Mouse (Mus musculus) heart, embryonic 10.5 days (tissue): ENCODE results near the gene Cdc26. TPM values are rescaled to one million over a fixed set of nuclear protein-coding genes. Genes with fewer than 3 reads are reported as not detected.

ENCODE experiments used
- DNase-seq: peaks from one replicate; pipeline ENCODE4 v3.0.0-alpha.2; 2017; ENCODE audit warnings: low spot score
- H3K27ac ChIP-seq: fragments of 300-500 bp; sonication (generic); 2 replicates; pipeline ENCODE4 v1.5.1; 2016; ENCODE audit warnings: mild to moderate bottlenecking
- H3K27me3 ChIP-seq: fragments of 300-500 bp; sonication (generic); 2 replicates; pipeline ENCODE4 v1.6.1; 2016; ENCODE audit warnings: mild to moderate bottlenecking; ENCODE audit not compliant: poor library complexity, insufficient read depth, severe bottlenecking
- H3K36me3 ChIP-seq: fragments of 300-500 bp; sonication (generic); 2 replicates; pipeline ENCODE4 v1.6.1; 2016; ENCODE audit warnings: mild to moderate bottlenecking, moderate library complexity
- H3K4me1 ChIP-seq: fragments of 300-500 bp; sonication (generic); 2 replicates; pipeline ENCODE4 v1.6.1; 2016; ENCODE audit warnings: mild to moderate bottlenecking
- H3K4me3 ChIP-seq: fragments of 300-500 bp; sonication (generic); 2 replicates; pipeline ENCODE4 v1.5.1; 2016; ENCODE audit warnings: mild to moderate bottlenecking, moderate library complexity
- H3K9me3 ChIP-seq: fragments of 300-500 bp; sonication (generic); 2 replicates; pipeline ENCODE4 v1.6.1; 2016; ENCODE audit warnings: mild to moderate bottlenecking, moderate library complexity
- WGBS: fragments of 180-500 bp; shearing (Covaris S2); methylation state at CpG from one replicate; pipeline ENCODE4 v1.1.7; 2016; 5-methylcytosine and 5-hydroxymethylcytosine counted together
- polyA plus RNA-seq: library from polyadenylated mRNA; unstranded; fragments of >200 nt; fragmentation: Nextera tagmentation; extraction: Ambion mirVana; gene quantifications from 2 replicates; pipeline ENCODE4 v1.2.1, GENCODE M21; 2016

Gene Cdc26
- polyA plus RNA-seq, 1 experiment from 2014 or later = 125 TPM

DNA sequence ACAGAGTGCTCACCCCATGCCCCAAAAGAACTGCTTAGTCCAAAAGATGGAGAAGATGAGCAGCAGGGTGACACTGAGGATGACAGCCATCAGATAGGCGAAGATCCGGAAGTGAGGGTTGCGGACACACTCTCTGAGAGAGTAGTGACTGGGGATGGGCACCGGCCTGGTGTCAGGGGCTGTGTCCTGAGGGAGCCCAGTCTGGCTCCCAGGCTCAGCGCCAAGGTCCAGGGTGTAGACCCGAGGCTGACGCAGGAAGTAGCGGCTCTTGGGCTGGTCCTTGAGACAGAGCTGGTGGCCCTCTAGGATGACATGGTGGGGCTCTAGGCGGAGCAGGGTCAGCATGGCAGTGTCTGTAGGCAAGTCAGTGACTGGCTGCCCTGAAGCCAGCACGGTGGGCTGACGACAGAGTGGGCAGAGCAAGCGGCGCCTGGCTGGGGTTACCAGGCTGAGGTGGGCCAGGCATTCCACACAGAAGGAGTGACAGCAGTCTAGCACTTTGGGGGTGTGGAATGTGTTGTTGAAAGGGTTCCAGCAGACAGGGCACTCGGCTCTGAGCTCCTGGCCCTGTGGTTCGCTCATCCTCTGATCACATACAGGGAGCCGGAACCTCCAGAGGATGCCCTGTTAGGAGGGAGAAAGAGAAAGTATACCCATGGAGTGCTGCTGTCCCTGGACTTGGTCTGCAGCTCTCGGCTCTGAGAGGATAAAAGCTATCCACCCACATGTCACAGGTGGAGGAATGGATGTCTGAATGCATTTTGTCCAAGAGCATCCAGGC, 19.7 kb upstream of the Cdc26 start:
- H3K4me1 ChIP-seq = peaks cover 12% of the 10 kb centered on the region
- peak; percentile 75 for DNase-seq
- no peak overlapping the region for H3K27ac ChIP-seq
- peaks cover 8% of the 10 kb centered on the region; the same call in 1 of the 2 replicates for H3K27me3 ChIP-seq
- WGBS = 60% methylated on average over 17 of the region's 17 CpGs
- H3K36me3 ChIP-seq = peaks cover 27% of the 10 kb centered on the region
- H3K9me3 ChIP-seq = no peaks in the 10 kb centered on the region
- H3K4me3 ChIP-seq = no peak overlapping the region

DNA sequence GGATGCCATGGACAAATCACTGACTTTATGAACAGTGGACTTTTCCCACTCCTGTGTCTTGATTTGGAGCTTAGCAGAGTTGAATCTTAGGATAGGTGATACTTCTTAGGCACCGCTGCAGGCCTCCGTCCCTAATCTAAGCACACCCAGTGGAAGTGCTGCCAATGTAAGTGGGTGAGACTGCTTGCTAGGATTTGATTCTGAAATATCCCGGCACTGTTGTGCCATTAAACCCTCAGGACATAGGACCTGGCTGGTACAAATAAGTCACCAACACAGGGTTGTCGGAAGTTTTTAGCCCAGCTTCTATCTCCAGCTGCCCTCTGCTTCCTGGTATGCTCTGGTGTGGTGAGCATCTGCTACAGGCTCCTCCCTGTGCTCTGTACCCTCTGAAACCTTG, 17.4 kb upstream of the Cdc26 start:
- peaks cover 12% of the 10 kb centered on the region for H3K4me1 ChIP-seq
- no peak for DNase-seq
- peaks cover 50% of the 10 kb centered on the region for H3K36me3 ChIP-seq
- peaks cover 8% of the 10 kb centered on the region; the same call in 1 of the 2 replicates for H3K27me3 ChIP-seq
- H3K27ac ChIP-seq = no peak overlapping the region
- no peak overlapping the region for H3K4me3 ChIP-seq
- H3K9me3 ChIP-seq = no peaks in the 10 kb centered on the region
- WGBS = 84% methylated on average over 4 of the region's 4 CpGs

DNA sequence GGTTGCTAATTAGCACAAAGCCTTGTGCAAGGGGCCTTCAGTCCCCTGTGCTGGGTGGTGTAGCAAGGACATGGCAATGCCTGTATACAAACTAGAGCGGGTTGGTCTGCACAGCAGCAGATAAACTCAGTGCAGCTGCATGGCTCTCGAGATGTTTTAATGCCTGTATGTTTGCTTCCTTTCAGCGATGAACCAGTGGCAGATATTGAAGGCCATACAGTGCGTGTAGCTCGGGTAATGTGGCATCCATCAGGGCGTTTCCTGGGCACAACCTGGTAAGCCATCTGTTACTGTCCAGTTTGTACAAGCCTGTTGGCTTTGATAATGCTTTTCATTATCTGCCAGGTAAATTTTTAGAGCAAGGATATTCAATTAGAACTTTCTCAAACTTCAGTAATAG, 10.6 kb upstream of the Cdc26 start:
- H3K27ac ChIP-seq = no peak overlapping the region
- no peak for DNase-seq
- no peaks in the 10 kb centered on the region for H3K9me3 ChIP-seq
- H3K4me1 ChIP-seq = no peaks in the 10 kb centered on the region
- H3K36me3 ChIP-seq = peaks cover 100% of the 10 kb centered on the region
- no peaks in the 10 kb centered on the region for H3K27me3 ChIP-seq
- 94% methylated on average over 6 of the region's 6 CpGs for WGBS
- no peak overlapping the region for H3K4me3 ChIP-seq

DNA sequence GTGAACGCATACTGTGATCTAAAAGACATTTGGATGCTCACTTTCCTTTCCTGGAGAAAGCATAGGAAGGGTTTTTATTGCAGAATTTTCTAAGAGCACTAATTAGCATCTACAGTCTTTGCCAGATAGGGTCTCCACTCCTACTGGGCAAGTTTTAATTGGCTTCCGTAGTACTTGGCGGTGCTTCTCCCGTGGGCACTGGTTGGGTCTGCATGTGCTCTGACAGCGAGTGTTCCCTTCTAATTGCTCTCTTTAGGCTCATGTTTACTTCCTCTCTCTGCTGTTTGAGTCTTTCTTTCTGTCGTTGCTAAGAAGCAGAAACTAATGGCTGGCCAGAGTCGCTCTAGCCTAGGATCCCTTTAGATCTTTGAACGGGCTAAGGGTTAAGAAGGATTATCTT, 10.0 kb upstream of the Cdc26 start:
- no peaks in the 10 kb centered on the region for H3K4me1 ChIP-seq
- no peak overlapping the region for H3K4me3 ChIP-seq
- H3K27ac ChIP-seq = no peak overlapping the region
- H3K36me3 ChIP-seq = peaks cover 99% of the 10 kb centered on the region
- no peak for DNase-seq
- no peaks in the 10 kb centered on the region for H3K9me3 ChIP-seq
- no peaks in the 10 kb centered on the region for H3K27me3 ChIP-seq
- WGBS = 94% methylated on average over 8 of the region's 8 CpGs

DNA sequence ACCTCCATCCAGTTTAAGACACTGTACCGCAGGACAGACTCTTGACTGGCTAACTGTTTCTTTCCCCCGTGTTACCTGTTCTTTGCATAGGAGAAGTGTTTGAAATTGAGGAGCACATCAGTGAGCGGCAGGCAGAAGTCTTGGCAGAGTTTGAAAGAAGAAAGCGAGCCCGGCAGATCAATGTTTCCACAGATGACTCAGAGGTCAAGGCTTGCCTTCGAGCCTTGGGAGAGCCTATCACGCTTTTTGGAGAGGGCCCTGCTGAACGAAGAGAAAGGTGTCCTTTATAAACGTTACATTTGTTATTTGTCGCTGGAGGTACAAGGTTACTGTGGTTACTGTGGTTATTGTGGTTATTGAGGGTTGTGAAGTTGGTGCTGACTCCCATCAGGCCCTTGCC, 3.2 kb upstream of the Cdc26 start:
- 93% methylated on average over 10 of the region's 10 CpGs for WGBS
- Histone ChIP-seq H3K4me3 (no peak overlapping the region), H3K4me1 (peaks cover 7% of the 10 kb centered on the region), H3K27ac (no peak overlapping the region), H3K36me3 (peaks cover 58% of the 10 kb centered on the region), H3K27me3 (no peaks in the 10 kb centered on the region), H3K9me3 (no peaks in the 10 kb centered on the region)
- no peak for DNase-seq

DNA sequence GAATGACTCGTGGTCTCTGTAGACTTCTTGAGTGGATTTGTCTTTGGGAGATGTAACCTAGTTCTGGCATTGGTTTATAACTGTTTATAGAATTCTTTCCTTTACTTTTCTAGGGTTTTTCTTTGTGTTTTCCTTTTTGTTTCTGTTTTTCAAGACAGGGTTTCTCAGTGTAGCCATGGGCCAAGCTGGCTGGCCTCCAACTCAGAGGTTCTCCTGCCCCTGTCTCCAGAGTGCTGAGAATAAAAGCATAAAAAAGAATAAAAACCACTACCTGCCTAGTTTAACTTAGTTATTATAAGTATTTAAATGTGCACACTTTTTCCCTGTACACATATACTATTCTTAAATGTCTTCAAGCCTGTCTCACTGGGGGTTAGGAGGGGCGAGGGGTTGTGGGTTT, 1.9 kb upstream of the Cdc26 start:
- no peak for DNase-seq
- no peaks in the 10 kb centered on the region for H3K9me3 ChIP-seq
- peaks cover 46% of the 10 kb centered on the region for H3K36me3 ChIP-seq
- WGBS = 92% methylated on average over 2 of the region's 2 CpGs
- no peak overlapping the region for H3K27ac ChIP-seq
- H3K4me3 ChIP-seq = no peak overlapping the region; the same call in 1 of the 2 replicates
- H3K4me1 ChIP-seq = peaks cover 12% of the 10 kb centered on the region
- H3K27me3 ChIP-seq = no peaks in the 10 kb centered on the region

DNA sequence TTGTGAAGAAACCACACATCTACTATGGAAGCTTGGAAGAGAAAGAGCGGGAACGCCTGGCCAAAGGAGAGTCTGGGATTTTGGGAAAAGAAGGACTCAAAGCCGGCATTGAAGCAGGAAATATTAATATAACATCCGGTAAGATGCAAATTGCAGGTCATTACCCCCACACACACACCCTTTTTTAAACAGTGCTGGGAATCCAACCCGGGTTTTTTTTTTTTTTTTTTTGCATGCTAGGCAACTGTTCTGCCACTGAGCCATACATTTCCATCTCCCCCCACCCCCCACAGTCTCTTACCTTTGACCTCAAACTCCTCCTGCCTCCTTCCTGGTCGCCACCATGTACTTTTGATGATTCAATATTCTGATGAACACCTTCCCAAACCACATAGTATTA, 1.2 kb upstream of the Cdc26 start:
- 47% methylated on average over 6 of the region's 6 CpGs for WGBS
- Histone ChIP-seq H3K27ac (peak overlapping the region; percentile 92), H3K27me3 (no peaks in the 10 kb centered on the region), H3K36me3 (peaks cover 42% of the 10 kb centered on the region), H3K4me3 (peak overlapping the region; percentile 75), H3K9me3 (no peaks in the 10 kb centered on the region), H3K4me1 (peaks cover 12% of the 10 kb centered on the region)
- no peak for DNase-seq

DNA sequence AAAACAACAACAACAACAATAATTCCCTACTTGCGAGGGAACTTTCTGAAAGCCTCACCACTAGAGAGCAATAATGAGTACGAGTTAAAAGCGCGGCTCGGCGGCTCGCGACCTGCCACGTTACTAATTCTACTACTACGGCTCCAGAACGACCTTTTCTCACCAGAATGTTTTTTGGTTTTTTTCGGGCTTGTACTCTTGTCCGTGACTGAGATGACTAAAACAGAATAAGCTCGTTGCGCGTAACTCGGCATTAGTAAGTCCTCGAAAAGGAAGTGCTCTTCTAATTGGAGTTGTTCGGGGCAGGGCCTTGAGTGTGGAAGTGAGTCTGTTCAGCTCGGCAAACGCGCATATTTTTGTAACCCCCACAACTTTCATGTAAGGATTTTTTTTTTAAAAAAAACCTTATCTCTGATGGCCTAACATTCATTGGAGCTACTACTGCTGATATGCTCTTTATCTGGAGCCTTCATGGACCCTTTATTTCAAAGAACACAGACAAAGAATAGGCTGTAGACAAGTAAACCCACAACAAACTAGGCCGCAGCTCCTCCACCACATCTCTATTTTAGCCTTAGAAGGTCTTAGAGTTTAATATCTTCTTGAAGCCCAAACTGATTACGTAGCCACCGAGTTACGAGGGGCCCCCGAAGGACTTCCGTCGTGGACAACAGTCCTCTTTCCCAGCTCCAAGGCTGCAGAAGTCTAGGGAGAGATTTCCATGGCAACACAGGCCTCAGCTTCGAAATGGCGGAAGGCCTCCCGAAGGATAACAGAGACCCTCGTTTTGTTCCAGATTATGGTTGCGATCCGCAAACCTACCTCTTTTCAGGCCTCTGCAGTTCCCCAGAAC, 486 bp downstream of the Cdc26 start:
- WGBS = under 1% methylated on average over 35 of the region's 35 CpGs

DNA sequence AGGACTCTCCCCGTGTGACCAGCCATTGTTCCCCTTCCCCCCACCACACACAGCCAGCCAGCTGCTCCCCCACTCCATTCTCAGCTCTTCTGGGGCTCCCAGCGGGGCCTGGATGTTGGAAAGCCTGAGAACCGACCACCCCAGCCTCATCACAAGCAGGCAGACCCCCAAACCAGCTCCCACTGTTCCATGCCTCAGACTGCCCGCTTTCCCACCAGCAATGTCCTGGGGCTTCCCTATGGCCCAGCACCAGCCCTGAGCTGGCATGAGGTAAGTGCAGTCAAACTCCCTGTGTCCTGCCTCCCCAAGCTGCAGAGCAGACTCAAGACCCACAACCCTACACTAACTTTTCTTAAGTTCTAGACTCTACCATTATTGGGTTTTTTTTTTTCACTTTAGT, 2.3 kb downstream of the Cdc26 start:
- 79% methylated on average over 4 of the region's 4 CpGs for WGBS
- no peaks in the 10 kb centered on the region for H3K9me3 ChIP-seq
- no peaks in the 10 kb centered on the region for H3K27me3 ChIP-seq
- no peak for DNase-seq
- peaks cover 34% of the 10 kb centered on the region for H3K36me3 ChIP-seq
- H3K4me1 ChIP-seq = peaks cover 12% of the 10 kb centered on the region
- H3K27ac ChIP-seq = no peak overlapping the region
- H3K4me3 ChIP-seq = no peak overlapping the region

More for the DNA sequence above, 486 bp downstream of the Cdc26 start:
- H3K36me3 ChIP-seq = peaks cover 33% of the 10 kb centered on the region
- peak overlapping the region; percentile 92 for H3K27ac ChIP-seq
- H3K4me1 ChIP-seq = peaks cover 12% of the 10 kb centered on the region
- no peaks in the 10 kb centered on the region for H3K27me3 ChIP-seq
- peak overlapping the region; percentile 75 for H3K4me3 ChIP-seq
- DNase-seq = peak; percentile 87
- H3K9me3 ChIP-seq = no peaks in the 10 kb centered on the region

DNA sequence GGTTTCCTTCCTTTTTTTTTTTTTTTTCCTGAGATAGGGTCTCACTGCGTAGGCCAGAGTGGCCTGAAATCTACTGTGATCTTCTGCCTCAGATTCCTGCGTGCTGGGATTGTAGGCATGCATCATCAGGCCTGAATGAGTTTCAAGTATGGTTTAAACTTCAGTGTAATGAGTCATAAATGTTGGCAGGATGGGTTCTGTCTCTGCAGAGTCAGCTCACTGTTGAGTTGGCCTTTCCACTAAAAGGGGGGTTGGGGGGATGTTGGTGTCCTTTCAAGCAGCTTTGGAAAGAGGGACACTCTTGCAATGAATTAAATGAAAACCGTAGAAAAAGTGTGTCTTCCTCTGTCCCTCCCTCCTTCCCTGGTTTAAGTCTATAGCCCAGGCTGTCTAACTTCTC, 9.5 kb downstream of the Cdc26 start:
- Histone ChIP-seq H3K36me3 (peaks cover 83% of the 10 kb centered on the region), H3K27me3 (no peaks in the 10 kb centered on the region), H3K4me1 (no peaks in the 10 kb centered on the region), H3K27ac (no peak overlapping the region), H3K9me3 (no peaks in the 10 kb centered on the region), H3K4me3 (no peak overlapping the region)
- WGBS = 90% methylated on average over 3 of the region's 3 CpGs
- no peak for DNase-seq

DNA sequence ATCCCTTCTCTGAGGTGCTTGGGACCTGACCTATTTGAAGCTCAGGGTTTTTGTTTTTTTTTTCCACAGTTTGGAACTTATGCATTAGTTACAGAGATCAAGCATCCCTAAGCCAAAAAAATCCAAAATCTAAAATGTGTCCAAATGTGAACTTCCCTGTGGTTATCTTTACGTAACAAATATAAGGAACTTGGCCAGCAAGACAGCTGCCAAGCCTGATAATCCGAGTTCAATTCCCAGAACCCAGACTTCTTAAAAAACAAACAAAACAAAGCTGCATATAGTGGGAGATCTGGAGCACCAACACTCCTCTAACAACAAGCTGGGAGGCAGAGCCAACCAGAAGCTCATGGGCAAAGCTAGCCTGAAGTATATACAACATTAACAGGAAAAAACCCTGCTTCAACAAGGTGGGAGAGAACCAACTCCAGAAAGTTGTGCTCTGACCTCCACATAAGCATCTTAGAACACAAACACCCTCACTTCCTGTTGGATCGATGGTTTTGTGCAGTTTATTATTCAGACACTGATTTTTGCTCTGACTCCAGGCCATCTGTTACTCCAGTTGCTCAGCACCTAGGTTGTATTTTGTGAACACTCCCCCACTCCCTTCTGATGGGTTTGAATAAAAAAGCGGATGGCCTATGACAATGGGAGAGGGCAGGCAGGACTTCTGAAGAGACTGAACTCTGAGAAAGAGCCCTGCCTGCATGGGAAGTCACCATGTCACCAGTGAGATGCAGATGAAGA, 10.7 kb downstream of the Cdc26 start:
- H3K27me3 ChIP-seq = no peaks in the 10 kb centered on the region
- no peaks in the 10 kb centered on the region for H3K4me1 ChIP-seq
- H3K9me3 ChIP-seq = no peaks in the 10 kb centered on the region
- H3K27ac ChIP-seq = no peak overlapping the region
- H3K4me3 ChIP-seq = no peak overlapping the region
- DNase-seq = no peak
- H3K36me3 ChIP-seq = peaks cover 88% of the 10 kb centered on the region
- WGBS = 92% methylated on average over 4 of the region's 4 CpGs

DNA sequence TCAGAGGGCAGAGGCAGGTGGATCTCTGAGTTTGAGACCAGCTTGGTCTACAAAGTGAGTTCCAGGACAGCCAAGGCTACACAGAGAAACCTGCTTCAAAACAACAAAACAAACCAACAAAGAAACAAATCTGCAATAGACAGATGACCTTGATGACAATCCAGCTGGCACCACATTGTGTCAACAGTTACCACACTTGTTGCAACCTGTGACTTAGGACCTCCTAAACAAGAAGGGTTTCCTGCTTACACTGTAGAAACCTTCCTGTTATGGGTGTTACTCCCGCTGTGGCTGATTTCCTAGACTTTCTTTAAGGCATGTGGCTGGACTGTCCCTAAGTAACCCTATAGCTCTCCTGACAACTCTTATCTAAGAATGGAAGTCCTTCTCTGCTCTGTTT, 12.6 kb downstream of the Cdc26 start:
- H3K27ac ChIP-seq = no peak overlapping the region
- H3K36me3 ChIP-seq = peaks cover 86% of the 10 kb centered on the region
- H3K27me3 ChIP-seq = no peaks in the 10 kb centered on the region
- no peaks in the 10 kb centered on the region for H3K4me1 ChIP-seq
- no peak overlapping the region for H3K4me3 ChIP-seq
- 70% methylated on average over 1 of the region's 1 CpGs for WGBS
- no peaks in the 10 kb centered on the region for H3K9me3 ChIP-seq
- no peak for DNase-seq

DNA sequence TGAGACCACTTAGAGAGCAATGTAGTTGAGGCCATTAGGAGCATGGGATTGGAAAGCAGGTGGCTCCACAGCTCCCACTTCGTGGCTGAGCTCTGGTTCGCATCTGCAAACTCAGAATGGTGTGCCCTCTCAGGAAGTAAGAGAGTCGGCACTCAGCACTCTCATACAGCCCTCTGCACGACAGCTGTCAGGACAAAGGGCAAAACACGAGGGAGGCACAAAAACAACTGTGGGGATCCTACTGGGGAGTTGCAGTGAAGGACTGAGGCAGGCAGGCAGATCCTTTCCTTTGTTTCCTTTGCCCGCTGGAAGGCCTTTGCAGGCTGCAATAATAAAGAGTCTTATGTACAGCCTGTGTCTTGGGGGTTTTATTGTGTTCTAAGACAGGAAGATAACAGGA, 15.0 kb downstream of the Cdc26 start:
- peaks cover 82% of the 10 kb centered on the region for H3K36me3 ChIP-seq
- H3K27me3 ChIP-seq = no peaks in the 10 kb centered on the region
- H3K4me3 ChIP-seq = no peak overlapping the region
- H3K27ac ChIP-seq = no peak overlapping the region
- no peak for DNase-seq
- no peaks in the 10 kb centered on the region for H3K4me1 ChIP-seq
- WGBS = 77% methylated on average over 6 of the region's 6 CpGs
- no peaks in the 10 kb centered on the region for H3K9me3 ChIP-seq
